Mouse (Mus musculus) spleen, postnatal 10 days (tissue): Measurements from ENCODE around the gene Eif5b.
A peak's percentile ranks its signal among the peaks of the same experiment; 100 is the strongest.
"Not testable (repeated sequence)": the region's sequence is repeated elsewhere in the genome, so short reads cannot be mapped to it uniquely, and the experiment has no call there.

Experiments used
- DNase-seq, 2 experiments: peaks; one replicate each; pipeline ENCODE4 v3.0.0; 2021 to 2022; ENCODE audit warnings: low spot score in 2 of 2

The Eif5b gene

DNA sequence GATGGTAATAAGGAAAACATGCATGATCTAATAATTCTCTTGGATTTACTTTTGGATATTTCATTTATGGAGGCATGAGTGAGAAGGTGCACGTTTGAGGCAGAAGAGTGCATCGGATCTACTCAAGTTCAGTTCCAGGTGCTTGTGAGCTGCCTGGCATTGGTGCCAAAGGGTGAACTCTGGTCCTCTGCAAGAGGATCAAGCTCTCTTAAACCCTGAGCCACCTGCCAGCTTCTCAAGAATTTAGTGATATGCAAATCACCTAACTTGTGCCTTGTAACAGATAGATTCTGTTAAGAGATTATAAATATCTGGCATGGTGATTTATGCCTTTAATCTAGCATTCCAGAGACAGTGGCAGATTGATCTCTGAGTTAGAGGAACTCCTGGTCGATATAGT is 5.2 kb downstream of the Eif5b start:
- DNase-seq, result no peak

DNA sequence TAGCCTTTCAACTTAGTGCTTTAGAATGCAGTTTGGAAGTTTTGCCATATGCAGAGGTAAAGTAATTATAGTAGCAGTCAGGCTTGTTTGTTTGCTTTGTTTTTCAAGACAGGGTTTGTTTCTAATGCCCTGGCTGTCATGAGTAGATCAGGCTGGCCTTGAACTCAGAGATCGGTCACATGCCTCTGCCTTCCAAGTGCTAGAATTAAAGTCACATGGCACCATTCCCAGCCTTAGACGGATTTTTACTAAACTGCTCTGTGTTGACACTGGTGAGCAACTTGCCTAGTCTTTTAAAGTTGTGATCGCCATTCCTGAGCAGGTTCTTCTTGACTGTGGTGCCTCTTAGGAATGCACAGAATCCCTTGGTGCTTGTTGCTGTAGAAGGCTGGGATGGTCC is 8.9 kb downstream of the Eif5b start:
- no peak for DNase-seq

DNA sequence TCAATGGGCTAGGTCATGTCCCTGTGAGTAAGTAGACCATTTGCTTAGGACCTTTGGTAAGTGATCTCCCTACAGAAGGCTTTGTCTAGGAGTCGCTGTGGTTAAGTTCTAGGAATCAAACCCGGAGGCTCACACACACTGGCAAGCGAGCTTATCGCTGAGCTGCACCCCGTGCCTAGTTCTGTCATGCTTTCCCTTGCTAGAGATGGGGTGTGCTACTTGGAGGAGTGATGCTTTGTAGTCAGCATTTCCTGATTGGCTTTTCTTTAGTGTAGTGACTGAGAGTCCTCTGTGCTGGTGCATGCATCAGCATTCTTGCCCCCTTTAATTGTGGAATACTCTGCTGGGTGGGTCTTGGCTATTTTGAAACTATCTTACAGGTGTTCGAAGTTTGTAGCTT is 13.8 kb downstream of the Eif5b start:
- peak in 1 of 2 experiments; percentile 68 for DNase-seq

DNA sequence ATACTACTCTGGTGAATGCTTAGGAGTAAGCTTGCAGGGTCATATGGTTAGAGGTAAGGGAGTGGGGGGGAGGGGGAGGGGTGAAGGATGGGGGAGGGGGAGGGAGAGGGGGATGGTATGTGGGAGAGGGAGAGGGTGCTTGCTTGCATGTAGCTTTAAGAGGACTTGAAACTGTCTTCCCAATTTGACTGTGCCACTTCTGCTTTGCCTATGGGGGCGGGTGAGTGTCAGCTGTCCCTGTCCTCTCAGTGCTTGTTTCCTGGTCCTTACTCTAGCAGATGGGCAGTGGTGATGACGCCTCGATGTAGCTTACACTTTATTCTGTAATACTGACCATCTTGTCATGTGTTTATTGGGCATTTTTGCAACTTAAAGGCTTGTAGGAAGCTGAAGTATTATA is 14.3 kb downstream of the Eif5b start:
- peak in 1 of 2 experiments; percentile 45 for DNase-seq

DNA sequence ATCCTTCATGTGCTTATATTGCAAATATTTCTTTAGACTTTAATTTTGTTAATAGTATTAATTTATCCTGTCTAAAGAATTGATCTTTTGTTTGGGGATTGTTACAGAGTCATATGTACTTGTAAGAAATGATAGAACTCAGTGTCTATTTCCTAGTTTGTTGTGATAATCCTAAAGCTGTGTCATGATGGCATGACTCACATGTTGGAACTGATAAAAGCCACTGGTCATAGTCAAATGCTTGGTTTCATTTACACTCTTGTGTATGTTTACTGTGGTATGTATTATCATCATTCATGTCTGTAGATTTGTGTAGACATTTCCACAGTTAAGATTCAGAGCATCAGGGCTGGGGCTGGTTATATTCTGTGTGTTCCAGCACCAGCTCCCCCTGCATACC is 14.7 kb downstream of the Eif5b start:
- no peak for DNase-seq

DNA sequence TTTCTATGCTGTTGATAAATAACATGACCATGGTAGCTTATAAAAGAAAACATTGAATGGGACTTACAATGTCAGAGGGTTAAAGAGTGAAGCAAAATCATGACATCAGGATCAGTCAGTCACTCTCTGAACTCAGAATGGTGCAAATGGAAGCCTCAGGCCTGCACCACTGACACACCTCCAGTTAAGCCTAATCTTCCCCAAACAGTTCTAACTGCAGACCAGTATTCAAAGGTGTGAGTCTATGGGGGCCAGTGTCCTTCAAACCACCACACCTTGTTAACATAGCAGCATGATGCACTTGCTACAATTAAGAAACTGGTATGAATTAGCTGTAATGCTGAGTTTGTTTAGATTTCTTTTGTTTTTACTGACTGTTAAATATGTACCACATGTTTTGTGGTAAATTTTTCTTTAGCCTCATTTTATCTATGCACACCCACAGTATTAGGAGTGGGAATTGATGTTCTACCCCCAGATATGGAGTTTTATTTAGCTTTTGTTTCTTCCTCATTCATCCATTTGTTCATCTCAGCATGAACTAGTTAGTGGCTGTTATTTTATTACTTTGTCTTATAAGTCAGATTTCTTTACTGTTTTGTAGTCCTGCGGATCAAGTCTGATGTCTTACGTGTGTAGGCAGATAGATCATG is 16.9 kb downstream of the Eif5b start:
- no peak for DNase-seq

DNA sequence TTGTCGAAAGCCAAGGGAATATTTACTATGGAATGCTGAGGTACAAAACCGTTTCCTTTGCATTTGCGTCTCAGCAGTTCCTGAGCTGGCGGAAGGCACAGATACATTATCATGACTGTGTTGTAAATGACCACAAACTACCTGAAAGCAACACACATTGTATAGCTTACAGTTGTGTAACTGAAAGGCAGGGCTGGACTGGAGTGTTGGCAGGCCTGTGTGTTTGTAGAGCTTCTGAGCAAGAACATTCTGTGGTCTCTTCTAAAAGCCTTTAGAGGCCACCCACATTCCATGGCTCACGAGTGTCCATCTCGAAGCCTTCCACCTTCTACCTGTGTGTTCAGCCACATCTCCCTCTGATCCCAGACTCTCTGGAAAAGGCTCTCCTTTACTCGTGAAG is 29.5 kb downstream of the Eif5b start:
- DNase-seq, result no peak

DNA sequence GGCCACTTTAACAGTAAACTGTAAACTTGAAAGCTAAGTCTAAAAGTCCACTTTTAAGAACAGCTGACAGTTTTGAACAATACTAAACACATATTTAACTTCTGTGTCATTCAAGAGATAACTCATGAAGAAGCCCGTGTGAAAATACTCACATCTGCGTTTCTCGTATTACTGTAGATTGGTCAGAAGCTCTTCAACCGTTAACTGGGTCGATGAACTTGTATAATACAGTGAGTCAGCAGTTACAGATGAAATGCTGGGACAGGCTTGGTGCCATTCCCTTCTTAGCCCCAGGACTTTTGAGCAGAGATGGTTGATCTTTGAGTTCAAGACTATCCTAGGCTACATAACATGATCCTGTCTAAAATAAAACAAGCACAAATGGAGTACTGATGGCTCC is 33.6 kb downstream of the Eif5b start:
- DNase-seq, result no peak

DNA sequence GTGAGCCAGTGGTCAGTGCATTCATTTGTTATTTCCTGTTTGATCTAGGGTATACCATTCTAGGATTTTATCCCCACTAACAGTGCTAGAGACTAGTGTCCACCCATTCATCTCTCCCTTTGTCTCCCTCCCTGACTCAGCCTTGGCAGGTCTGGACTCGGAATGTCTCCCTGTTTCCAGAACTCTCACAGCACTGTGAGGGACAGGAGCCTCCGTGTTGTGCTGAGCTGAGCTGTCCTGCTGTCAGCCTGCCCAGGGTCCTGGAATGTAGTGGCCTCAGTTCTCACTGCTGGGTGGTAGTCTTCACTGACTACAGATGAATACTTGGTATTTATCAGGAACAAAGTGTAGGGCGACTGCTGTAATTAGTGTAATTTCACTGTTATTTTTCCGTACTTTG is 37.7 kb downstream of the Eif5b start:
- DNase-seq, result no peak

DNA sequence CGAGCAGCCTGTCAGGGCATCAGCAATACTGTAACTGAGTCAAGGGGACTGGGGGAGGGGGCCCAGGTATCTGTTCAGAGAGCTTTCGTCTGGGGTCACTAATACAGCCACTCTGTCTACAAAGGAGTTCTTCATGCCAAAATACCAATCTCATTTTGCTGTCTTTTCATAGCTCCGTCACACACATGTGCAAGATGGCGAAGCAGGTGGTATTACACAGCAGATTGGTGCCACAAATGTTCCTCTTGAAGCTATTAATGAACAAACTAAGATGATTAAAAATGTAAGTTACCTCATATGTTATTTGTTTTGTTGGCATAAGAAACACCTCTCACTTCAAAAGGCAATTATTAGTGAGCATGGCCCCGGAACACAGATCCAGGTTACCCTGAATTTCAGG is 39.6 kb downstream of the Eif5b start:
- DNase-seq, result no peak

DNA sequence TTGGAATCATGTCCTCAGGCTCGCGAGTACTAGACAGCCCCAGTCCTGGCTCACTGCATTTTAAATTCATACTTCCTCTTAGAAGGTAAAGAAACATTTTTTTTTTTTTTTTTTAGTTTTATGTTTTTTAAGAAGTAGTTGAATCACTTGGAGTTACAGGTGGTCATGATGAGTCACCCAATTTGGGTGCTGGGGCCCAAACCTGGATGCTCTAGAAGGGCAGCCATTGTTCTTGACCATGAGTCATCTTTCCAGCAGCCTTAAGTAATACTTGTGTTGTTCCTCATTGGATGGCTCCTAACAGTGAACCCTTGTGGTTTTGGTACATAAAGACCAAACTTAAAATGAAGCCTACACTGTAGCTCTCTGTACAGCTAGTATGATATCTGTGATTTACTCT is 41.1 kb downstream of the Eif5b start:
- DNase-seq, result no peak

DNA sequence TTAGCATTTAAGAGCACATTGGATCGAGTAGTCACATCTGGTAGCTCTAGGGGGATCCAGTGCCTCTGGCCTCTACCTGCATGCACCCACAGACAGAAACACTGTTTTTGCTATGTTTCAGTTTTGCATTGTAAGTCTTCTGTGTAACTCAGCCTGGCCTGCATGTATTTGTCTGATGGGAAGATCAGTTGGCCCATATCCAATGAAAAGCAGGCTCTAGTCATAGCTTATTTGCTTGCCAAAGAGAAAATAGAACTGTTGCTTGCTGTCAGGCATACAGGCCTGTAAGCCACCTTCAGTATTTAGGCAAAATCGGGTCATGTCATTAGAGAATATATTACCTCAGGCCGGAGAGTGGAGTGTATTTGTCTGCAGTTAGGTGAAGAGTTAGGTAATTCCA is 50.3 kb downstream of the Eif5b start:
- DNase-seq, result no peak

DNA sequence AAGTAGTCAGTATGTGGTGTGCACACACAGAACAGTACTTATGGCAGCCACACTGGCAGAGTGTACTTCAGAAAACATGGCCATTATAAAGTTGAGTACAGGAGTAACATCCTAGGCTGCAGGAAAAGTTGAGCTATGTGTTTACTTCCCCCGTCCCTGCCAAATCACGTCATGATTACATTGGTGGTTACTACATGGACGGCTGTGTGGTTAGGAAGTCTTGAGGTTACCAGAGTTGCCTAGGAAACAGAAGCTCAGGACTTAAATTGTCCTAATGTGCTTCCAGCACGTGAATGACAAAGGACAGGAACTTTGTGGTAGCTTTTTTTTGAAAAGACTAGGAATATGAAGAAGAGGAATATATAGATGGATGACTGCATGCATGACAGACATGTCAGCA is 51.8 kb downstream of the Eif5b start:
- DNase-seq, result no peak

DNA sequence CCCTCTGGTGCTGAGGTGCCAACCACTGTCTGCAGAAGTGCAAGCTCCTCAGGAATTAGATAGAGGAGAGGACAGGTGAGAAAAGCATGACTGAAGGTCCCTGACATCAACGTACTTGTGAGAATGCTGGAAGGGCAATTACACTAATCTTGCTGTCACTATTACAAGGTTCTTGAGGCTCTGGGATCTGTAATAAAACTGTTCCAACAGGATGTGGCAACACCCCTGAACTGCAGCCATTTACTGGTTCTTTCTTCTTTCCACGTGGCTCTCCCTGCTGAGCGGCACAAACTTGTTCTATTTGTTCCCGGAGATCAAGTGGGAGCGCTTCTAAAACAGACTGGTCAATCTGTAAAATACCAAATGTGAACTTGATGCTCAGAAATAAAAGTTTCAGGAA is 57.4 kb downstream of the Eif5b start:
- no peak for DNase-seq

DNA sequence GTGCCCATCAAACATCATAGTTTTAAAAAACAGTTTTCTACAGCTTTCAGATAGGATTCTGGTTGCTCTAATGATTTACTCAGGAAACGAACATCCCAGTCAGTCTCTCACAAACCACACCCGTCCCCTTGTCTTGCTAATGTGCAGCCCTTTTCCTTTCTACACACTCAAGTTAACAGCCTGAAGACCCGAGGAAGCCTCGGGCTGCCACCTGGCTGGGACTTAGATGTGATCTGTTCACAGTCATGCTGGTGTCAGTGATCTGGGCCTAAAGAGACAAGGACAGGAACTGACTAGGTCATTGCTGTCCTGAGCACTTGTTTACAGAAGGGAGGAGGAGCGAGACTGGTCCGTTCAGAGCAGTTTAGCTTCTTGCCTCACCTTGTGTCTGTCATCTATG is 60.6 kb downstream of the Eif5b start:
- DNase-seq, result no peak

DNA sequence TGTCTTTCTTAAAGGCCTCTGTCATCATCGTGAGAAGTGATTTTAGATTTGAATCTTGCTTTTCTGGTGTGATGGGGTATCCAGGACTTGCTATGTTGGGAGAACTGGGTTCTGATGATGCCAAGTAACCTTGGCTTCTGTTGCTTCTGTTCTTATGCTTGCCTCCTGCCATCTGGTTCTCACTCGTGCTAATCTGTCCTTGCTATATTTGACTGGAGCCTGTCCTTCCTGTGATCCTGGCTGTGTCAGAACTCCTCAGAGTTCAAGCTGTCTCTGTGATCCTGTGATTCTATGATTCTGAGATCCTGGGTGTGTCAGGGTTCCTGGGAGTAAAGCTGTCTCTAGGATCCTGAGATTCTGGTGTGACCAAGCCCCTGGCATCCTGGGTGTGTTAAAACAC is 64.3 kb downstream of the Eif5b start:
- not testable (repeated sequence) for DNase-seq

DNA sequence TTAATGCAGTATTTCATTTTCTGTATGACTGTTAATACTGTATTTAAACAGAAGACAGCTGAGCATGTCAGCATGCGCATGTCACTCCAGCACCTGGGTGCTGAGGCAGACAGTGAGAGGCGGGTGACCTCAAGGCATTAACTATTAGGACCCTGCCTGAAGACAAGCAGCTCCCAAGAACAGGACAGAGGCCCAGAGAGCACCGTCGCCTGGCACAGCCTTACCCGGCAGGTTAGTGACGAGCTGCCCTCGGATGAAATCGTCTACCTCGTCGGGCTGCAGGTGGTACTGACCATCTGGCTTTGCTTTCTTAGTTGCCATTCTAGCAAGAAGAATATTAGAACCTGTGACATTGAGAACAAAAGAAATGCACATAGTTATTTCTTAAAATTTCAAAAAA is 69.5 kb downstream of the Eif5b start:
- no peak for DNase-seq

DNA sequence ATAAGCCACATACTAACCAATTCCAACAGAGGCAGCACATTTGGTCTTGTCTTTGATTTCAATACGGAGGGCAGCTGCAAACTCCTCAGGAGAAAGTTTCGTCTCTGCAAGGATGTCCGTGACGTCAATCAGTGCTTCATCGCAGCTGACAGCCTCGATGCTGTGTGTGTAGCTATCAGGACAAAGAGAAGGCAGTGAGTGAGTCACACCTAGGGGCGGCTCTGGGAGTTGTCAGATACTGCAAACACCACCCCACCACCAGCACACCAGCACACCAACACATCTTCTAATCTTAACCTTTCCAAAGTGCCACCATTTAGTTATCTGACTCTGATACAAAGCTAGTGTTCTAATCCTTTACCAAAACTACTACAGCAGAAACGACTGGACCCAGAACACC is 73.5 kb downstream of the Eif5b start:
- no peak for DNase-seq

DNA sequence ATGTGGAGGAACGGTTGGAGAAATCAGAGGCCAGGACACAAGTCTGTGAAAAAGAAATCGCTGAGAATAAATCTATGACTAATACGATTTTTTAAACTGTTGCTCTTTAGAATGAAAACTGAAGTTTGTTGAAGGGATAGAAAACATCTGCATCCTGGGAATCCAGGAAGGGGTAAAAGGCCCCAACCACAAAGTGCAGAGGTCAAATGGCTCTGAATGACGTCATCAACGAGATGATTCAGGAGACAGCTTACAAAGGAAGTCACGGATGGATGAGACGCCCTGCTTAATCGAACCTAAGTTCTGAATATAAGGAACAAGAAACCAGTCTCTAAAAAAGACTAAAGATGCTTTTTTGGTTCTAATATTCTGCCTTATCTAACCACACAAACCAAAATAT is 83.5 kb downstream of the Eif5b start:
- DNase-seq, result no peak

DNA sequence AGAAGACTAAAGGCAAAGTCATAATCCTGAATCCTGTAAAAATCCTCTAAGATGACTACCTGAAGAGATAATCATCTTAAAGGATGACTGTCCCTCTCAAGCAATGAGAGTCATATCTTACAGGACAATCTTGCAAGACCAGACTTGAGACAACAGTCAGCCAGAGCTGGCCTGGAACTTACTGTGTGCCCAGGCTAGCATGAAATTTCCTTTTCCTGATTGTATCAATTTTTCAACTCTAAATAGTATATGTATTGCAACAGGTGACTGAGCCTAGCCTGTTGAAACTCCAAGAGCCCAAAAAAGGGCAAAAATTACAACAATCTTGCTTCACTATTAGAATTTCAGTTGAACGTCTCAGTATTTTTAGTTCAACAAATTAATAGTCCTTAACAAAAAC is 105.4 kb downstream of the Eif5b start:
- DNase-seq, result no peak

DNA sequence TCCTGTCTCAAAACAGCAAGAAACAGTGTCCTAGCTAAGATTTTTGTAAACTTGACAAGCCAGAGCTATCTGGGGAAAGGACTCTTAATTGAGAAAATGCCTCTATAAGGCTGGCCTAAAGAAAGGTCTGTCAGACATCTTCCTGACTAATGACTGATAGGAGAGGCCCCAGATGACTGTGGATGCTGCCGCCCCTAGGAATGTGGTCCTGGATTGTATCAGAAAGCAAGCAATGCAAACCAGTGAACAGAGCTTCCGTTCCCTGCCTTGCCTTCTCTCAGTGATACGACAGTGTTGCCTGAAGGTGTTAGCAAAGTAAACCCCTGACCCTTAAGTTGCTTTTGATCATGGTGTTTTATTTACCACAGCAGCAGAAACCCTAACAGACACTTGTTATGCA is 106.0 kb downstream of the Eif5b start:
- no peak for DNase-seq
